Mouse (Mus musculus) CD4-positive, CD25-positive, alpha-beta regulatory T cell (primary cell): ENCODE measurements around the gene Ankrd16. TPM values are rescaled to one million over a fixed set of nuclear protein-coding genes. Genes with fewer than 3 reads are reported as not detected.

Experiments
- polyA plus RNA-seq: library from polyadenylated mRNA; unstranded; fragments of 100-300 nt; shearing (Covaris generic); gene quantifications from one replicate; pipeline ENCODE4 v1.2.1, GENCODE M21; 2017

The Ankrd16 gene
- 72.6 TPM for polyA plus RNA-seq

DNA sequence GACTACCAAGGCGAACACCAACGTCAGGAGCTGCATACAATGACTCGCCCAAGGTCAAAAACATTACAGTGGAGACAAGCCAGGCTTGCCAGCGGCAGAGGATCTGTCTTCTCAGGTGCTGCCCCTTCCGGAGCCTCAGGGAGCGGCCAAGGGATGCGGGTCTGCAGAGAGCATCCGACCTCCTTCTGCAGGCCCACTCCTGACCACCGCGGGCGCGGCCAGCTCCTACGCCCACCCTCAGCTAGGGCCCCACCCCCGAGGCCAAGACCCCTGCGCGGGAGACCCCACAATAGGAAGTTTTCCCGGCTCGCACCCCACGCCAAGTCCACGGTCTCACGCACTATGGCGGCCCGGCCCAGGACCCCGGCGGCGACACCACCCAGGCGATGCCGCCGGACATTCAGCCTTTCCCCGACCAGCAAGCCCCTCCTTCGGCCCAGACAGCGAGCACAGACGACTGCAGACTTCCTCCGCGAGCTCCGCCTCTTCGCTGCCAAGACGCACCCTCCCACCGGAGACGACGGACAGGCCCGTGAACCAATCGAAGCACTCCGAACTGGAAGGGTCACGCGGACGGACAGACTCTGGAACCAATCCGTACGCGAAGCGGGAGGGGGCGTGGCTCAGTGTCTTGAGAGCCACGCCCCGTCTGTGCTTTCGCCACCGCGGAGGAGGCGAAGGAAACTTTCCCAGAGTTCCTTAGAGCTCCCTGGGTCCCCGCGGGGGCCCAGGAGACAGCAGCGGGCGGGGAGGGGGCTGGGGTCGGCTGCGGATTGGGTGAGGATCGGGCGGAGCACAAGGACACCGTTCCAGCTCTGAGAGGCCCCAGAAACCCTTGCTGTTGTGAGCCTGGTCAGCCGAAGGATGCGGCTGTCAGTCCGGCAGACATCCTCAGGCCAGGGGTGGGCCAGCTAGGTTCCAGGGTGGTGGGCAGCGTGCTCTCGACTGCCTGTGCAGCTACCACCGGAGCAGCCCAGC lies at the start of gene Ankrd16, which contains the start of gene Fbh1:
Gene Ankrd16 (plus strand): TSS at position 786 of the 978 bp plus-strand sequence.
Gene Fbh1 (minus strand): TSS at position 492 of the 978 bp plus-strand sequence.

Other genes with a start within 250 kb of the Ankrd16 start
- 14.9 TPM for gene Pfkfb3, start 223.8 kb upstream of the Ankrd16 start, polyA plus RNA-seq
- 124 TPM for gene Rbm17, start 173.7 kb upstream of the Ankrd16 start, polyA plus RNA-seq
- not detected for gene Gm17490, start 151.6 kb upstream of the Ankrd16 start, polyA plus RNA-seq
- 436 TPM for gene Il2ra, start 135.1 kb upstream of the Ankrd16 start, polyA plus RNA-seq
- 22.9 TPM for gene Il15ra, start 72.6 kb upstream of the Ankrd16 start, polyA plus RNA-seq
- gene Fbh1, start 294 bp upstream of the Ankrd16 start, polyA plus RNA-seq, result 75.4 TPM